Mouse (Mus musculus) CH12.LX (cell line): ENCODE measurements around the gene Slc26a10. TPM values are rescaled to one million over a fixed set of nuclear protein-coding genes. Genes with fewer than 3 reads are reported as not detected.
"Not testable (repeated sequence)": the region's sequence is repeated elsewhere in the genome, so short reads cannot be mapped to it uniquely, and the experiment has no call there.

Experiments used
- DNase-seq: peaks from one replicate; pipeline ENCODE4 v3.0.0-alpha.2; 2013; ENCODE audit errors: extremely low read depth
- H3K27ac ChIP-seq: 2 replicates; pipeline ENCODE4 v1.5.1; 2012; ENCODE audit warnings: low read depth, mild to moderate bottlenecking, control low read depth, moderate library complexity; ENCODE audit not compliant: insufficient read depth
- H3K27me3 ChIP-seq: replicated peaks from 2 replicates; pipeline ENCODE3; 2012; ENCODE audit warnings: inconsistent platforms
- H3K36me3 ChIP-seq, 2 experiments: replicated peaks in 1 of 2; 2 replicates each; pipeline versions ENCODE3 to v1.6.1; 2012; ENCODE audit warnings: inconsistent platforms in 1 of 2, low read length in 1 of 2, mild to moderate bottlenecking in 1 of 2, mixed read lengths in 1 of 2, moderate library complexity in 1 of 2; ENCODE audit not compliant: control insufficient read depth in 1 of 2, insufficient read depth in 1 of 2
- H3K4me1 ChIP-seq, 2 experiments: 2 replicates each; pipeline ENCODE4 v1.6.1; 2012; ENCODE audit warnings: inconsistent platforms in 1 of 2, moderate library complexity in 1 of 2; ENCODE audit not compliant: insufficient read depth in 2 of 2, control insufficient read depth in 1 of 2
- H3K4me2 ChIP-seq: 2 replicates; pipeline ENCODE4 v1.6.1; 2012; ENCODE audit warnings: low read depth, mild to moderate bottlenecking, control low read depth; ENCODE audit not compliant: poor library complexity, insufficient read depth, severe bottlenecking
- H3K4me3 ChIP-seq, 3 experiments: fragments of 150-350 bp in 1 of 3; sonication (generic) in 1 of 3; replicated peaks in 1 of 3; 2 replicates each; pipeline versions ENCODE3 to v1.5.1; 2011 to 2012; ENCODE audit warnings: low read depth in 2 of 3, low read length in 2 of 3, mild to moderate bottlenecking in 2 of 3, moderate library complexity in 2 of 3, control low read depth in 1 of 3, improper control_type of control experiment in 1 of 3, inconsistent platforms in 1 of 3, mixed read lengths in 1 of 3; ENCODE audit not compliant: poor library complexity in 1 of 3
- H3K79me2 ChIP-seq: replicated peaks from 2 replicates; pipeline ENCODE4 v1.6.1; 2012; ENCODE audit warnings: mild to moderate bottlenecking, moderate library complexity; ENCODE audit not compliant: control insufficient read depth, poor library complexity, insufficient read depth, severe bottlenecking; ENCODE audit errors: extremely low read depth
- H3K9ac ChIP-seq: 2 replicates; pipeline ENCODE4 v1.6.1; 2012; ENCODE audit warnings: low read depth, mild to moderate bottlenecking, control low read depth, moderate library complexity; ENCODE audit not compliant: insufficient read depth
- H3K9me3 ChIP-seq: replicated peaks from 2 replicates; pipeline ENCODE3; 2012; ENCODE audit warnings: low read length, inconsistent platforms, mixed read lengths
- E2F4 ChIP-seq: IDR thresholded peaks from 2 replicates; pipeline ENCODE4 v1.6.1; 2011; ENCODE audit warnings: low read depth, low read length, improper control_type of control experiment; ENCODE audit not compliant: insufficient replicate concordance
- HCFC1 ChIP-seq: IDR thresholded peaks from 2 replicates; pipeline ENCODE4 v1.6.1; 2012; ENCODE audit warnings: low read depth, mild to moderate bottlenecking, inconsistent platforms, low read length, improper control_type of control experiment
- MAFK ChIP-seq: IDR thresholded peaks from 2 replicates; pipeline ENCODE4 v1.6.1; 2011; ENCODE audit warnings: low read length, improper control_type of control experiment; ENCODE audit not compliant: insufficient replicate concordance
- MXI1 ChIP-seq: IDR thresholded peaks from 2 replicates; pipeline ENCODE4 v1.6.1; 2011; ENCODE audit warnings: mild to moderate bottlenecking, low read depth, low read length, improper control_type of control experiment
- POLR2AphosphoS2 ChIP-seq: IDR thresholded peaks from 2 replicates; pipeline ENCODE4 v1.6.1; 2011; ENCODE audit warnings: low read depth, low read length, improper control_type of control experiment
- TCF12 ChIP-seq: IDR thresholded peaks from 2 replicates; pipeline ENCODE4 v1.6.1; 2014; ENCODE audit warnings: low read depth, mild to moderate bottlenecking, inconsistent platforms, low read length, improper control_type of control experiment
- dilution Hi-C: fragments of 300-500 bp; cut with MboI; formaldehyde crosslinking; loops from 2 replicates; pipeline ENCODE4 v1.14.3; 2020; ENCODE audit warnings: low sequenced_read_pairs; ENCODE audit not compliant: extremely low pct_unique_long_range_greater_than_20kb, extremely low pct_ligation_motif_present
- in situ Hi-C: fragments of 300-500 bp; cut with MboI; formaldehyde crosslinking; loops from 3 replicates; pipeline ENCODE4 v1.14.3; 2019; ENCODE audit warnings: low sequenced_read_pairs, low pct_ligation_motif_present, low pct_unique_long_range_greater_than_20kb, mixed read lengths
- polyA plus RNA-seq: library from polyadenylated mRNA; unstranded; fragments of >175 nt; gene quantifications from 2 replicates; pipeline ENCODE4 v1.2.1, GENCODE M21; 2012; ENCODE audit warnings: low read depth; ENCODE audit not compliant: insufficient read length
- total RNA-seq, 2 experiments: library from RNA; depleted of rRNA; stranded (reverse); fragments of 300-350 nt in 1 of 2; fragments of >200 nt in 1 of 2; gene quantifications; 2 replicates each; pipeline ENCODE4 v1.2.3; 2012 to 2014

Gene Slc26a10
- total and polyA plus RNA-seq, 3 experiments: 0.05 to 1.7 (median 0.16) TPM

- H3K27ac ChIP-seq: no peak overlapping the region
- no peak overlapping the region for H3K9ac ChIP-seq
- no peak for TF ChIP-seq MXI1
- H3K4me3 ChIP-seq: no peak overlapping the region
- dilution Hi-C loops: no loop called here
- DNase-seq: no peak
- no peak overlapping the region for H3K4me2 ChIP-seq
- no peaks in the 10 kb centered on the region for H3K36me3 ChIP-seq
- in situ Hi-C loops: no loop called here
- 0 out of 4 replicates have a peak, but pooled peaks cover 0 to 2% of the 10 kb centered on the region in 2 experiments for H3K4me1 ChIP-seq
- H3K27me3 ChIP-seq: no peaks in the 10 kb centered on the region
- H3K79me2 ChIP-seq: no peaks in the 10 kb centered on the region
- H3K9me3 ChIP-seq: peaks cover 3% of the 10 kb centered on the region
Observed at GRCm38 (mm10) chr10:127154241-127154640, 26.2 kb downstream of the Slc26a10 start.

- Histone ChIP-seq H3K9me3 (peaks cover 3% of the 10 kb centered on the region), H3K36me3 (no peaks in the 10 kb centered on the region), H3K4me3 (no peak overlapping the region), H3K79me2 (no peaks in the 10 kb centered on the region), H3K27ac (no peak overlapping the region), H3K27me3 (no peaks in the 10 kb centered on the region)
- DNase-seq: no peak
- dilution Hi-C loops: no loop called here
- TF ChIP-seq HCFC1: no peak
- TF ChIP-seq E2F4: no peak
- no peak for TF ChIP-seq MAFK
- TF ChIP-seq POLR2AphosphoS2: no peak
- TF ChIP-seq TCF12: no peak
- TF ChIP-seq, all 38 proteins: peak for 0
- H3K4me2 ChIP-seq: no peak overlapping the region
- in situ Hi-C loops: no loop called here
- 0 out of 4 replicates have a peak, but pooled peaks cover 0 to 2% of the 10 kb centered on the region in 2 experiments for H3K4me1 ChIP-seq
- no peak overlapping the region for H3K9ac ChIP-seq
Observed at GRCm38 (mm10) chr10:127153323-127153722, 27.1 kb downstream of the Slc26a10 start.

GRCm38 (mm10) chr10:127152556-127152955, 27.9 kb downstream of the Slc26a10 start:
- H3K36me3 ChIP-seq, H3K9ac ChIP-seq, H3K27me3 ChIP-seq, H3K9me3 ChIP-seq, DNase-seq, H3K4me1 ChIP-seq, in situ Hi-C loops, dilution Hi-C loops, H3K79me2 ChIP-seq, H3K4me3 ChIP-seq, H3K27ac ChIP-seq, H3K4me2 ChIP-seq: not testable (repeated sequence)

GRCm38 (mm10) chr10:127151233-127151632, 29.2 kb downstream of the Slc26a10 start:
- H3K27ac ChIP-seq, H3K4me3 ChIP-seq, H3K79me2 ChIP-seq, H3K4me2 ChIP-seq, DNase-seq, H3K9me3 ChIP-seq, H3K27me3 ChIP-seq, dilution Hi-C loops, H3K4me1 ChIP-seq, H3K36me3 ChIP-seq, H3K9ac ChIP-seq, in situ Hi-C loops: not testable (repeated sequence)
